Mouse (Mus musculus): ENCODE measurements around the gene Ephb6. TPM values are rescaled to one million over a fixed set of nuclear protein-coding genes. Genes with fewer than 3 reads are reported as not detected.

The Ephb6 gene
- polyA plus RNA-seq, 1 experiment from 2014 or later = 9.9 TPM

GRCm38 (mm10) chr6:41654648-41655047, 49.4 kb downstream of the Ephb6 start:
- WGBS = 84% methylated on average over 8 of the region's 8 CpGs
- no peak overlapping the region for H3K4me2 ChIP-seq
- no peak for ATAC-seq (ENCODE audit: low FRiP score)
- no peaks in the 10 kb centered on the region for H3K9me3 ChIP-seq (ENCODE audit: control insufficient read depth, low read length)
- H3K27ac ChIP-seq (ENCODE audit: low read depth, low read length) = no peak overlapping the region
- H3K9ac ChIP-seq (ENCODE audit: low read length) = no peak overlapping the region
- no peaks in the 10 kb centered on the region for H3K4me1 ChIP-seq (ENCODE audit: control insufficient read depth, insufficient read depth, low read length)
- no peaks in the 10 kb centered on the region for H3K27me3 ChIP-seq (ENCODE audit: control insufficient read depth, insufficient read depth, low read length)
- H3K36me3 ChIP-seq (ENCODE audit: control insufficient read depth, insufficient read depth, low read length) = no peaks in the 10 kb centered on the region
- no peak overlapping the region for H3K4me3 ChIP-seq (ENCODE audit: low read depth, low read length)
- DNase-seq (ENCODE audit: low spot score, missing footprints) = no peak

DNA sequence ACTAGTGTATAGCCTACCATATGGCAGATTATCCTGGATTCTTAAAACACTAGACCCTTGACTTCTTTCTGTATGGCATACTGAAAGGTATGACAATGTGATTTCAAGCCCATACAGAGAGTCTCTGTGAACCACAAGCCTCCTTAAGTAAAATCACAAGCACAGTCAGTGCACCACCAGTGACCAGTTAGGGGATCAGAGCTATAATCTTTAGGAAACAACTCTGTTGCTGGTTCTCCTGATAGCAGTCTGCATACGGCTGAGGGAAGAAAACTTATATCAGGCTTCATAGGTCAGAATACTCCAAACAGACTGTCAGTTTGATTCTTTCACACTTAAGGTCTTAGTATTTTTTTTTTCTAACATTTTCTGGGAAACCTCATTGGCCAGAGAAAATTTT, 53.2 kb downstream of the Ephb6 start:
- no peaks in the 10 kb centered on the region for H3K9me3 ChIP-seq (ENCODE audit: control insufficient read depth, low read length)
- DNase-seq (ENCODE audit: low spot score, missing footprints) = no peak
- no peak overlapping the region for H3K4me3 ChIP-seq (ENCODE audit: low read depth, low read length)
- ATAC-seq (ENCODE audit: low FRiP score) = no peak
- H3K36me3 ChIP-seq (ENCODE audit: control insufficient read depth, insufficient read depth, low read length) = no peaks in the 10 kb centered on the region
- WGBS = 77% methylated on average over 1 of the region's 1 CpGs
- H3K27me3 ChIP-seq (ENCODE audit: control insufficient read depth, insufficient read depth, low read length) = no peaks in the 10 kb centered on the region
- no peak overlapping the region for H3K4me2 ChIP-seq
- H3K9ac ChIP-seq (ENCODE audit: low read length) = no peak overlapping the region
- H3K27ac ChIP-seq (ENCODE audit: low read depth, low read length) = no peak overlapping the region
- H3K4me1 ChIP-seq (ENCODE audit: control insufficient read depth, insufficient read depth, low read length) = no peaks in the 10 kb centered on the region

- DNase-seq (ENCODE audit: low spot score, missing footprints) (no peak), ATAC-seq (ENCODE audit: low FRiP score) (no peak)
- H3K9ac ChIP-seq (ENCODE audit: low read length) = no peak overlapping the region
- no peaks in the 10 kb centered on the region for H3K36me3 ChIP-seq (ENCODE audit: control insufficient read depth, insufficient read depth, low read length)
- WGBS = 59% methylated on average over 2 of the region's 2 CpGs
- H3K4me3 ChIP-seq (ENCODE audit: low read depth, low read length) = no peak overlapping the region
- H3K9me3 ChIP-seq (ENCODE audit: control insufficient read depth, low read length) = no peaks in the 10 kb centered on the region
- H3K27ac ChIP-seq (ENCODE audit: low read depth, low read length) = no peak overlapping the region
- no peaks in the 10 kb centered on the region for H3K27me3 ChIP-seq (ENCODE audit: control insufficient read depth, insufficient read depth, low read length)
- no peaks in the 10 kb centered on the region for H3K4me1 ChIP-seq (ENCODE audit: control insufficient read depth, insufficient read depth, low read length)
- no peak overlapping the region for H3K4me2 ChIP-seq
Measured at GRCm38 (mm10) chr6:41662320-41662719, 57.0 kb downstream of the Ephb6 start.

Other genes with a start within 250 kb of the Ephb6 start
- not detected in 2 replicates for gene Prss3, start 227.8 kb upstream of the Ephb6 start, polyA plus RNA-seq (2014; fragmentation: Nextera tagmentation; extraction: Ambion mirVana)
- not detected in 2 replicates for gene Gm5771, start 213.1 kb upstream of the Ephb6 start, polyA plus RNA-seq (2014; fragmentation: Nextera tagmentation; extraction: Ambion mirVana)
- not detected in 2 replicates for gene Gm10334, start 159.3 kb upstream of the Ephb6 start, polyA plus RNA-seq (2014; fragmentation: Nextera tagmentation; extraction: Ambion mirVana)
- gene Prss1, start 146.6 kb upstream of the Ephb6 start, polyA plus RNA-seq (2014; fragmentation: Nextera tagmentation; extraction: Ambion mirVana) = not detected in 2 replicates
- not detected in 2 replicates for gene Prss2, start 83.7 kb upstream of the Ephb6 start, polyA plus RNA-seq (2014; fragmentation: Nextera tagmentation; extraction: Ambion mirVana)
- 0.26 and 0.27 TPM in 2 replicates for gene Trpv6, start 30.9 kb downstream of the Ephb6 start, polyA plus RNA-seq (2014; fragmentation: Nextera tagmentation; extraction: Ambion mirVana)
- gene Trpv5, start 75.3 kb downstream of the Ephb6 start, polyA plus RNA-seq (2014; fragmentation: Nextera tagmentation; extraction: Ambion mirVana) = not detected in 2 replicates
- not detected in 2 replicates for gene Llcfc1, start 78.9 kb downstream of the Ephb6 start, polyA plus RNA-seq (2014; fragmentation: Nextera tagmentation; extraction: Ambion mirVana)
- 11.0 and 11.7 TPM in 2 replicates for gene Kel, start 98.9 kb downstream of the Ephb6 start, polyA plus RNA-seq (2014; fragmentation: Nextera tagmentation; extraction: Ambion mirVana)
- not detected in 2 replicates for gene Olfr459, start 169.7 kb downstream of the Ephb6 start, polyA plus RNA-seq (2014; fragmentation: Nextera tagmentation; extraction: Ambion mirVana)
- not detected in 2 replicates for gene Pip, start 242.1 kb downstream of the Ephb6 start, polyA plus RNA-seq (2014; fragmentation: Nextera tagmentation; extraction: Ambion mirVana)
- not detected in 2 replicates for gene Sval2, start 247.5 kb downstream of the Ephb6 start, polyA plus RNA-seq (2014; fragmentation: Nextera tagmentation; extraction: Ambion mirVana)

Data from midbrain, embryonic 11.5 days (tissue).